Mouse (Mus musculus) urinary bladder, postnatal 36 days (tissue): ENCODE measurements around the gene Plekha5.
"Not testable (repeated sequence)": the region's sequence is repeated elsewhere in the genome, so short reads cannot be mapped to it uniquely, and the experiment has no call there.

Experiments used
- DNase-seq, 2 experiments: peaks; one replicate each; pipeline ENCODE4 v3.0.0; 2022; ENCODE audit warnings: low spot score in 2 of 2, mixed read lengths in 1 of 2

Plekha5 gene

DNA sequence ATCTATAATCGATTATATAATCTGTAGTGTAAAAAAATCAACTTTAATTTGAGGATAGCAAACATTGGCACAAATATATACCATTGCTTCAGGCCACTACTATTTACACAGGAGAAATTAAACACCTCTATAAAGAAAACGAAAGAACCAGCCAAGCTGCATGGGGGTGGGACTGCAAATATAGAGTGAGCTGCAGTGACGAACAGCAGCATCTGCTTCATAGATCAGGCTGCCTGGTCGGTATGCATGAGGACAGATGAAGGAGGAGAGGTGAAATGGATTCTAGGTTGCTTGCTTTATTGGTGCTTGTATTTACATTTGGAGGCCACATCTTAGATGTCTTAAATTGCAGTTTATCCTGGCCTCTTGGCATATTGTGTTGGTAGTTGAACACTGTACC, 66.4 kb downstream of the Plekha5 start:
- no peak for DNase-seq

DNA sequence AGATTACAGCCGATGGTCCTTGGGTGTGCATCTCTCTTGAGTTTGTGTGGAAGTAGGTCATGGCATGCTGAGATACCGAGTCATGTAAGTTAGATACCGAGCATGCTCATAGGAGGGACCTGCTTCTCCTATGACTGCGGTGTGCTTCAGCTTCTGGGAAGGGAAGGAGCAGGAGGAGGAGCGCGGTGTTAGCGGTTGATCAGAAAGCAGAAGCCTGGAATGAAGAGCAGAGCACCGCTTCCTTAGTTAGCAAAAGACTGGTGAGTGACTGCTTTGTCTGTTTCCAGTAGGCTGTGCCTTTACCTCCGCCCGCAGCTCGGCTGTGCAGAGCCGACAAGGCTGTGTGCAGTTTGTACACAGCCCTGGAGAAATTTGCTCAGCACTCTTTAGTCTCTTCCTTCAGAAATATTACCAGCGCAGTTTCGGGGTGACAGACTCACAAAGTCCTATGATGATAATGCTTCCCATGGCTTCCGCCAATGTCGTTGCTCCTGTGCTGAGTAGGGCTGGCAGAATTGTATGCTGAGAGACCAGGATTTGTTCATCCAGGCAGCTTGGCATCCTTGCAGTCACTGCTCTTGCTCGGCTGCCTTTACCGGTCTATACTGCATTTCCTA, 67.2 kb downstream of the Plekha5 start:
- DNase-seq = no peak

DNA sequence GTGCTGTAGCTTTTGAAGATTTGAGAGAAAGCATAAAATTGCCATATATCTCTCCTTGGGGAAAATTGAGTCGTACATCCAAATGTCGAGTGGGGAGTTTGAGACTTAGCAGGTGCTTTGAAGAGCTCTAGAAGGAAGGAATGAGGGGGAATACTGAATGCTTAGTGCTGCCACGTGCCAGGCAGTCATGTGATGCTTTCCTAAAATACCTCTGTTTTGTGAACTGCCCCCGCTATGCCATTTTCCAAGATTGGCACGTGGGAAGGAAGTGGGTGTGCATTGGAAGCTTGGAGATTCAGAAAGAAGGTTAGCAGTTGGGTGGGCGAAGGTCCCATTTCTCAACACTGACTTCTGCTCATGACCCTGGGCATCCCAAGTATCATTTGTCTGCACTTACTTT, 68.2 kb downstream of the Plekha5 start:
- DNase-seq = no peak

GRCm38 (mm10) chr6:140498074-140498473, 74.2 kb downstream of the Plekha5 start:
- no peak for DNase-seq

DNA sequence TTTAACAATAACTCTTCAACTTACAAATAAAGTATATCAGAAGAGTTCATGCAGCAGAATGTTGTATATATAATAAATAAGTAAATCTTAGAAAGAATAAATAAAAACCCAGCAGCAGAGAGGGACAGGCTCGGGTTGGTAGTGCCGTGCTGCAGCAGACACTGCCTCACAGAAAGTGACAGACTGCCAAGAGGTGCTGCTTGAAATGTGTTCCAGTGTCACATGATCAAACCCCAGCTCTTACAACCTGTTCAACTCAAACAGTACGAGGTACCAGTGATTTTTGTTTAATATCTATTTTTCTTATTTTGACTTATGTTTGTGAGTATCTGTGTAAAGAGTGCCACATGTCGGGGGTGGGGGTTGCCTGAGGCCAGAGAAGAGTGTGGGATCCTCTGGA, 75.1 kb downstream of the Plekha5 start:
- DNase-seq = no peak

- DNase-seq = not testable (repeated sequence)
Observed at GRCm38 (mm10) chr6:140500829-140501228, 77.0 kb downstream of the Plekha5 start.

DNA sequence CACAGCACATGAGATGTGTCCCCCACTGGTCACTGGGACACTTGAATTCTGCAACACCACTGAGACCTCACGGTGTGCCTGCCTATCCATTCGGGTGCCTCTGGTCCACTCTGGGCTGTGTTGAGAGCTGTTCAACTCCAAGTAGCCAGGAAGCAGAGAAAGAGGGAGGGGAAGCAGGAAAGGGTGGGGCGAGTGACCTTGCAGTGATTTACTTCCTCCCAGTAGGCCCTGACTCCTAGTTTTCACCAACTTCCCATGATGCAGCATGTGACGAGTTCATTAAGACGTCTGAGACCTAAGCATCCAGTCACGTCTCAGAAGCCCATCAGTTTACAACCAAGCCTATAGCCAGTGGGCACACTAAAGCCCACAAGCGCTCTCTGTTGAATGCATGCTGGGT, 78.0 kb downstream of the Plekha5 start:
- no peak for DNase-seq

- DNase-seq = no peak
Observed at GRCm38 (mm10) chr6:140504796-140505195, 80.9 kb downstream of the Plekha5 start.

DNA sequence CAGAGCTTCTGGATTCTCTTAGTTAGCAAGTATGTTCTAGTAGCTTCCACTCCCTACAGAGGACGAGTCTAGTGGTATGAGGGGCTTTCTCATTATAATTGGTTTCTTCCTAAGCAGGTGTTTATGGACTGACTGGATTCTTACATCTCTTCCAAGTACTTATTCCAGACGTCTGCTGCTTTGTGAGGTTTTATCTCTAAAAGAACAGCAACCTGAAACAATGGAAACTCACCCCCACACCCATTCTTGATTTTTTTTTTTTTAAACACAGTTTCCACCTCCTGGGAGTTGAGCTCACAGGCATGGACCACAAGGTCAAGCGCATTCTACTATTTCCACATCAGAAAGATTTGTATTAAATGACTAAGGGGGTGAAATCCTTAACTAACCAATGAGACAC, 83.8 kb downstream of the Plekha5 start:
- DNase-seq = no peak

DNA sequence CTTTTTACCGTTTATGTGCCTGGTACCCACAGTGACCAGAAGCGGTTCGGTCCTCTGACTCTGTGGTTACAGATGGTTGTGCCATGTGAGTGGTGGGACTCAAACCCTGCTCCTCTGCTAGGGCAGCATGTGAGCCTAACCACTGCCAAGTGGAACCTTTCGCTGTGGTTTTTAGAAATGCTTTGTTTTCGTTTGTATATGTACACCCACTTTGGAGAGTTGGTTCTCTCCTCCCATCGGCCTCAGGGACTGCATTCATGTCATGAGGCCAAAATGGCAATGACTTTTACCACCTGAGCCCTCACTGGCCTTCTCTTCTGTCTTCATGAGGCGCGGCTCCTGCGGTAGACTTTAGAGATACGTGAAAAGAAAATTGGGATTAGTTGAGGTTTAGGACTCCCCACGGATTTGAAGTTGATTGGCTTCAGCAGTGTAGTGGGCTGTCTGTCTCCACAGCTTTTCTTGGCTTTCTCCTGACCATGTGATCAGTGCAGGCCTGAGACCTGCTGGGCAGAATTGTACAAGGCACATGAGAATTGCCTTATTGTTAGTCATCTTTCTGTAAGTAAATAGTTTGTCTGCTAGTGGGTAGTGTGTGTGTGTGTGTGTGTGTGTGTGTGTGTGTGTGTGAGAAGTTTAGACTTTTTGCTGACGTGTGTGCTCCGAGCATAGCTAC, 84.8 kb downstream of the Plekha5 start:
- no peak for DNase-seq

DNA sequence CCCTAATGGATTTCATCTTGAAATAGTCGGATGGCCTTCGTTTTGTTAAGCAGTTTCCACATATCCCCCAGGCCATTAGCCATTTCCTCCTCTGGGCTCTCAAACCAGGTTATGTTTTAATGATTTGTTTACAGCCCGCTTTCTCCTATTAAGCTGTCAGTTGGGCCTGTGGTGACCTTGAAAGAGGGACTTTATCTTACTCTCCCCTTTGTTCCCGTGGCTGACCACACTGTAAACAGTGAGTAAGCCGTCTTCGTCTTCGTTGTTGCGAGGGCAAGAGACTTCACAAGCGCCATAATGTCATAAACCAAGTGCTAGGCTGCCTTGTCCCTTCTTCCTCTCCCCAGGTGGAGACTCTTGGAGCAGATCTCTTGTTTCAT, 85.3 kb downstream of the Plekha5 start:
- DNase-seq = peak in 1 of 2 experiments; percentile 25

DNA sequence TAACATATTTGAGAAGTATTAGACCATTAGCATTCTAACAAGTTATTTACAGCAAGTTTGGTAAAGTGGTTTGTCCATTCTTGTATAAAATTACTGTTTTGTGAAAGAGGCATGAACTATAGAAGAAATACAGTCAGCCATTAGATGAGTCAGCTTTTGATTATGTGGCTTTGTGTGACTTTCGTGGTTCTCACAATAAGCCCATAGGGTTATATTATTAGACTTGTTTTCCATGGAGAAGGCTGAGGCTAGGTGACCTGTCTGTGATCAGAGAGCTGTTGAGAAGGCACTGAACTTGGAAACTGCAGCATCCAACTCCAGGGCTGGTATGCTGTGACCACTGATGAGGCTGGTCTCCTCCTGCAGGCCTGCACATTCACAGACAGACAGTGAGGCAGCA, 88.2 kb downstream of the Plekha5 start:
- DNase-seq = no peak

GRCm38 (mm10) chr6:140512427-140512826, 88.6 kb downstream of the Plekha5 start:
- no peak for DNase-seq

- DNase-seq = no peak
Observed at GRCm38 (mm10) chr6:140514205-140515110, 90.6 kb downstream of the Plekha5 start.

DNA sequence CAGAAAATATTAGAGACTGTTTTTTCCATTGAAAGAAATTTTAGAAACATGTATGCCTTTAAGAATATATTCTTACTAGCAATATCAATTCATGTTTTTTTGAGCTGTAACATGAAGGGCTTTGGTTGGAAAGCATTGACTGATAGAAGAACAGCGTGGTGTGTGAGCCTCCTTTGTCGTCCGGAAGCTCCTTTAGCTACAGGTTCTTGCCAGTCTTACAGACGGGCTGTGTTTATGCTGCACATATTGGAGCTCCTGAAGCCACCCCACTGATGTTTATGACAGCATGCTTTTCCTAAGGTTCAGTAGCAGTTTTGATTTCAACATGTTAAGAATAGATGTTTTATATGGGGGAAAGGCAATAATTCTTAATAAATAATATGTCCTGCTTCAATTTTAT, 91.7 kb downstream of the Plekha5 start:
- no peak for DNase-seq

GRCm38 (mm10) chr6:140516202-140516601, 92.3 kb downstream of the Plekha5 start:
- DNase-seq = no peak

- DNase-seq = no peak
Observed at GRCm38 (mm10) chr6:140517188-140517587, 93.3 kb downstream of the Plekha5 start.

DNA sequence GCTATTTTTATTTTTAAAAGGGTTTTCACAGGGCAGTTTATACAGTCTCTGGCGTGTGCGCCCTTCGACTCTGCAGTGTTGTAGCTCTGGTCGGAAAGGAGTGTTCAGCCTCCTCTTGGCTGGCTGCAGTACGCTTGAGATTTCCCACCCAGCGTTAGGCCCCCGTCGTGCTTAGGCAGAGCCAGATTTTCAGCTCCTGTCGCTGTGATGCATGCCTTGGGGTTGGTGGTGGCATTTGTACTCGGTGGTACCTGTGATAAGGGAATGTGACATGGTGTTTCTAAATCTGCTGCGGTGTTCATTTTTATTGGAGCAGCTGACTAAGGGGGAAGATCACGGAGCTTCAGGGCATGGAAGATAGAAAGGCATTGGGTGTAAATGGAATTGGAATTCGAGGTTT, 95.2 kb downstream of the Plekha5 start:
- DNase-seq = no peak

DNA sequence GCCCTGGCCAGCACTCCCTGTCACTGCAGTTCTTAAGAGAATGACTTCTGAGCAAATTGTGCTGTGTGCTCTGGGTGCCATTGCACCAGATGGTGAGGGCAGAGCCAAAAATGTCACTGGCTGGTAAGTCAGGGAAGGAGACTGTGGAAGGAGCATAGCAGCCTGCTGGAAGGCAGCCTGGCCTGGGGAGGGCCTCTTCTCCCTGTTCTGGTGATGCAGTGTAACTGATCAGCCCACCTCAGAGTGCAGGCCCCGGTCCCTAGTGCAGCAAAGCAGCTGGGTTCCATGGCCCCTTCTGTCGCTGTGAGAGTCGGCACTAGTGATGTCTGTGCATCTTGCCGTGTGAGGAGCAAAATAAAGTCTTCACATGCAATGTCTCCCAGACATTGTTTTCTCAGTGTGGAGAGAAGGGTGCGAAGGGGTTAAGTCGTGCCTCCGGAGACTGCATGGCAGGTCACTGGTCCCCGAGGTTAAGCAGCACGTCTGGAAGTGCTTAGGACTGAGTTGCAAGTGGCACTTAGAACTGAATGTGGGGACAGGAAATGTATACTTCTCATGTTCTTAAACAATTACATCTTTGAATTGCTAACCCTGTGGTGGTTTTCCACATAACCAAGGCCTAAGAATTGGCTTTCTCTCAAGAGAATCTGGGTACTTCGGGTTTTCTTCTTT, 95.8 kb downstream of the Plekha5 start:
- DNase-seq = no peak

- DNase-seq = no peak
Observed at GRCm38 (mm10) chr6:140520961-140521360, 97.1 kb downstream of the Plekha5 start.

DNA sequence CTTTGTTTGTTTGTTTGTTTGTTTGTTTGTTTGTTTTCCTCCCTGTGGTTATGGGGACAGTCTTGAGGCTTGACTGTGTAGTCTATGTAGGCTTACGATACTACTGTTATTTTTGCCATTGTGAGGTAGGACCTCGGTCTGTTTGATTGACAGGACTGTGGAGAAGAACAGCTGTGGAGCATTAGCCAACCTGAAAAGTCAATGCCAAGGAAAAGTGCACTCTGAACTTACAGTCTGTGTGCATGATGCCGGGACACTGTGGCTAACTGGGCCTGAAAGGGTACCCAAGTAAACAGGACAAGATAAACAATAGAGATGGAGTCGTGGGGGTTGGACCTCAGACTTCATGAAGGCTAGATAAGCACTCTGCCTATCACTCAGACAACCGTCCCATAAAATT, 98.0 kb downstream of the Plekha5 start:
- no peak for DNase-seq

GRCm38 (mm10) chr6:140523600-140523999, 99.7 kb downstream of the Plekha5 start:
- DNase-seq = no peak
